Mouse (Mus musculus) embryonic fibroblast, embryonic 13.5 days (primary cell): ENCODE results near the gene Smim20.

Source experiments
- CTCF ChIP-seq: IDR thresholded peaks from 2 replicates; pipeline ENCODE4 v1.5.1; 2011; ENCODE audit warnings: mild to moderate bottlenecking, control low read depth, low read length, moderate library complexity, borderline replicate concordance; ENCODE audit not compliant: insufficient read depth
- POLR2A ChIP-seq: IDR thresholded peaks from 2 replicates; pipeline ENCODE4 v1.6.1; 2011; ENCODE audit warnings: low read depth, mild to moderate bottlenecking, control low read depth, low read length, moderate library complexity

GRCm38 (mm10) chr5:53302895-53303670 lies 36.2 kb downstream of the Smim20 start:
- TF ChIP-seq CTCF = no peak
- TF ChIP-seq POLR2A = no peak
